Mouse (Mus musculus) retina, adult 2 months (tissue): ENCODE results near the gene Fam25c.
"Not testable (repeated sequence)": the region's sequence is repeated elsewhere in the genome, so short reads cannot be mapped to it uniquely, and the experiment has no call there.

Experiments used
- DNase-seq: peaks from one replicate; pipeline ENCODE4 v3.0.0-alpha.2; 2012; ENCODE audit warnings: low read depth, low spot score

Fam25c gene

GRCm38 (mm10) chr14:34364254-34365146, 9.3 kb upstream of the Fam25c start:
- not testable (repeated sequence) for DNase-seq

DNA sequence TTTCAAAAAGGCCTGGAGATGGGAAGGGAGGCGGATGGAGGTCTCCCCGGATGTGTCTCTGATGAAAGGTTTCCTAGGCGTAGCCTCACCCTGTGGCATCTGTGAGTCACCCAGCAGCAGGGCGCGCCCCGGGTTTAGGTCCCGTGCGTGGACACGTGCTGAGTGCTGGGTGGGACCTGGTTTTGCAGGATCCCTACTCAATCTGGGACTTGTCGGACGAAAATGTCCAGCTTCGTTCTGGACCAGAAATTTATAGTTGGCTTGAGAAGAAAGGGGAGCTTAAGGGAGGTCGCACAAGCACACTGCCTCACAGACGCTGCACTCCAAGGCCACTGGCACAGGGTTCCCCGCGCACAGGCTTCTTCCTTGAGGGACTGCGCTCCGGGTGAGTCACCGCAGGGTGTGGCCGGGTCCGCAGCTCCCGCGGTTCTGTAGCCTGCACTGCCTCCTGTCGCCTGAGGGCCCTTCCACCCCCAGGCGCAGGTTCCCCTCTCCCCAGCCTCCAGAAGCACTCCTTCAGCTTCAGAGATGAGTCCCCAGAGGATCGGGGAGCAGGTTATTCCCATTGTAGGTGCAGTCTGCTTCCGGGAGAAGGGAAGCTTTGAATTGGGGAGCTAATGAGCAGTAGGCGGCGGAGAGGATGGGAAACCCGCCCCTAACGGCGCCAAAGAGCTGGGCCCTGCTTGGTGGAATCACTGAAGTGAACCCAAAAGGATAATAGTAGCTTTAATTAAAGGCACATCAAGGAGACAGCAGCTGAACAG, 8.4 kb upstream of the Fam25c start:
- DNase-seq, result peak; percentile 9

GRCm38 (mm10) chr14:34362726-34363445, 7.7 kb upstream of the Fam25c start:
- peak; percentile 16 for DNase-seq

- no peak for DNase-seq
Measured at GRCm38 (mm10) chr14:34362135-34362534, 6.9 kb upstream of the Fam25c start.

DNA sequence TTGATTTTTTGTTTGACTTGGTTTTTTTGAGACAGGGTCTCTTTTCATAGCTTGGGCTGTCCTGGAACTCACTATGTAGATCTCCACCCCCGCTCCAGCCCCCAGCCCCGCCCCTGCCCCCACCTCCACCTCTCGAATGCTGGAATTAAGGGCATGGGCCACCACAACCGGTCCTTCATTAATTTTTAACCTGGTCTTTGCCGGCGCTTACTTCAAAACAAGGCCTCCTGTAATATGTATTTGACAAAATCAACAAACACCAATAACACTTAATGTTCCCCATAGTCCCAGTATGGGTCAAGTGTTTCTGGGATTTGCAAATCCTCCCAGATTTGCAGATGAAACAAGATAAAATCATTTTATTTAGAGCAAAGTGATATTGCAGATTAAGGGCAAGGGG, 5.0 kb upstream of the Fam25c start:
- DNase-seq, result no peak

- DNase-seq, result no peak
Measured at GRCm38 (mm10) chr14:34359676-34360244, 4.5 kb upstream of the Fam25c start.

GRCm38 (mm10) chr14:34357671-34358455, 2.6 kb upstream of the Fam25c start:
- no peak for DNase-seq

DNA sequence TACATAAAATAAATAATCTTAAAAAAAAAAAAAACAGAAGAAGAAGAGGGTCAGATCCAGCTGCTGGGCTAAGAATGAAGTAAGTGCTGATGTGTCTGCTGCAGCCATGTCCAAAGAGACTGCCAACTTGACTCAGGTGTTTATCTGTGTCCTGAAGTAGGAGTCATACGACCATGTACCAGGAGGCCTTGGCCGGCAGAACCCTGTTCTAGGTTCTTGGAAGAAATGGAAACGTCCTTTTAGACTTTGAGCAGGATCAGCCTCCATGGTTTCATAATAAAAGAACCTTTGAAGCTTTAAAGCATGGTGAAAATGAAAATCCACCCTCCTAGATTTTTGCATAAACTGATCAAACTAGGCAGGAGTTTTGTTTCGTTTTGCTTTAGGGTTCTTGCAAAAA, 777 bp downstream of the Fam25c start:
- no peak for DNase-seq

DNA sequence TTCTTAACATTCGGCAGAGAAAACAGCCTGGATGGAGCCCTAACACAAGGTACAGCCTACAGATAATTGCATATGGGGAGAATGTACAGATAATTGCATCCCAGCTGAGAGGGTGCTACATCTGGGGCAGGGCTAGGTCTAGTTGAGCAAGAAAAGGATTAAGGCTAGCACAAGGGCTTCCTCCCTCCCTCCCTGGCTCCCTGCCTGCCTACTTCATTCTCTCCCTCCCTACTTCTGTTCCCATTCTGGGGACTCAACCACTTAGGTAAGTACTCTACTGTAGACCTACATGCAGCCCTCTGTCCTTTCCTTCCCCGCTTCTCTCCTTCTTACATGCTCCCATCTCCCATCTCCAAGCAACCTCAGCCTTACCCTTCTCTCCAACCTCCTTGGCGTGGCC, 1.9 kb downstream of the Fam25c start:
- DNase-seq, result no peak

GRCm38 (mm10) chr14:34352523-34352922, 2.7 kb downstream of the Fam25c start:
- DNase-seq, result no peak

DNA sequence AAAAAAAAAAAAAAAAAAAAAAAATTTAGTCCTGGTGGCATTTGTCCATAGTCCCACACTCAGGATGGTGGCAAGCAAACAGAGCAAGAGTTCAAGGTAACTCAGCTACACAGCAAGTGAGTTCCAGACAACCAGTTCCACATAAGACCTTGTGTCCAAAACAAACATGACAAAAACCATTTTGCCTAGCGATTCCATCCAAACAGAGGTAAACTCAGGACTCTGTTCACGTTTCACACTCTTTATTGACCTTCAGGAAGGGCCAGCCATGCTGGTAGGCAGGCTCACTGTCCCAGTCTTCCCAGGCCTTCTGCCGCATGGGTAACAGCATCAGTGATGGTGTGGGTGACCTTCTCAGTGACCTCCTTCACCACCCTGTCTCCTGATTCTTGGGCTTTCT, 3.6 kb downstream of the Fam25c start:
- DNase-seq, result no peak

DNA sequence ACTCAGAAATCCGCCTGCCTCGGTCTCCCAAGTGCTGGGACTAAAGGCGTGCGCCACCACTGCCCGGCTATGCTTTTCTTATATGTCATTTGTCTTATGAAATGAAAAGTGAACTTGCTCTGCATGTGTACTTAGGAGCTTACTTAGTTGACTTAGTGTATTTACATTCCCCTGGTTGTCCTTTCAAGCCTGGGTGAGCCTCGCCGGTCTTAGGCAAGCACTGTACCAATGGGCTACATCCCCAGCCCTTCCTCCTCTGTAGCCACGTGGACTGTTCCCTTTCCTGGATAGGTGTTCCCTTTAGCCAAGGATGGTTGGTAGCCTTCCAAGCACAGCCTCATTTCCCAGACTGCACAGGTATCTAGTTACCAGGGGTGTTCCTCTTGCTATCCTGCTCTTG, 6.2 kb downstream of the Fam25c start:
- no peak for DNase-seq

DNA sequence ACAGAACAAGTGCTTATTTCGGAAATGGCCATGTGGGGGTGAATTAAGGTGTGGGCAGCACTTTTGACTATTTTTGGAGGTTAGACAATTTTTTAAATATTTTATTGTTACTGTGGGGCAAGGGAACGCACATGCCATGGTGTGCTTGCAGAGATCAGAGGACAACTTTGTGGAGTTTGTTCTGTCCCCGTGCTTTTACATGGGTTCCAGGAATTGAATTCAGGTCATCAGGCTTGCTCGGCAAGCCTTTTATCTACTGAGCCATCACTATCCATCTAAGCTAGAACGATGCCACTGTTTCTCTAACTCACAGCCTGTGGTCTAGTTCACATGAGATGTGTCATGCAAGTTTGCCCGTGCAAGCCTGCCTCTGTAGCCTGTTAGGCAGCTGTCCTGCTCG, 6.9 kb downstream of the Fam25c start:
- DNase-seq, result no peak

DNA sequence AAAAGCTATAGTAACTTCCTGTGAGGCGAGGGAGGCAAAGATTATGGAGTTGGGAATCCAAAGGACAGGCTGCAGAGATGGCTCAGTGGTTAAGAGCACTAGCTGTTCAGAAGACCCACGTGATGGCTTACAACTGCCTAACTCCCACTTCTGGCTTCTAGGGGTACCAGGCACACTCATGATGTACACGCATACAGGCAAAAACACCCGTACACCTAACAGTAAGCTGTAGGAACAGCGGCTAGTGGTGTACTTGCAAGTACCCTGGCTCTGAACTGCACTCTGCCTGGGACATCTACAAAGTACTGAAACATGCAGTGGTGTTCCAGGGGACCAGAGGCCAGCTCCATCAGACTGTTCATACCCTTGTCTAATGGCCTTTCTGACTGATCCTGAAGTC, 8.1 kb downstream of the Fam25c start:
- no peak for DNase-seq

DNA sequence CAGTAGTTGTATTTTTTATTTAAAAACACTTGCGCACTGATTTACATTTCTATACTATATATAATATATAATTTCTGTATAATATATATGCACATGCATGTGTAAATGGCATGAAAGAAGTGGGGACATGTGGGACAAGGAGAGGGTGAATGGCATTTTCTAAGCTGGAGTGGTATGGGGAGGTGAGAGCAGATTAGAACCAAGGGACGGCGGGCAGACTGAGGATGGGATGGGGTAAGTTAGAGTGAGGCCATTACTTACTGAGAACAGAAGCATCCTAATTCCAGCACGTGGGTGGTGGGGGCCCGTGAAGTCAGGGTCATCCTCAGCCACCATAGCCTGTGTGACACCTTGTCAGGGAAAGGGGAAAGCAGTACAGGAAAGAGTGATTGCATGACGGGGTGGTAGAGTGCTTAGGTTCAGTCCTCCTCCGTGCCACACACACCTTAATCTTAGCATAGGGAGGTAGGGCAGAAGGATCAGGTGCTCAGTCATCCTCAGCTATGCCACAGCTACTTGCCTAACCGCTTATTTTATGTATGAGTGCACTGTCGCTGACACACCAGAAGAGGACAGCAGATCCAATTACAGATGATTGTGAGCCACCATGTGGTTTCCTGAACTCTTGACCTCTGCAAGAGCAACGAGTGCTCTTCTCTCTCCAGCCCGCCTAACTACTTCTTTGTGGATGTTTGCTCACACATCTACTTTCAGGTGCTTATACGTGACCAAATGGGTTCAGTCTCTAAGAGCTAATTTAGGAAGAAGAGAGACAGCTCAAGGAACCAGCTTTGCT, 9.3 kb downstream of the Fam25c start:
- no peak for DNase-seq

DNA sequence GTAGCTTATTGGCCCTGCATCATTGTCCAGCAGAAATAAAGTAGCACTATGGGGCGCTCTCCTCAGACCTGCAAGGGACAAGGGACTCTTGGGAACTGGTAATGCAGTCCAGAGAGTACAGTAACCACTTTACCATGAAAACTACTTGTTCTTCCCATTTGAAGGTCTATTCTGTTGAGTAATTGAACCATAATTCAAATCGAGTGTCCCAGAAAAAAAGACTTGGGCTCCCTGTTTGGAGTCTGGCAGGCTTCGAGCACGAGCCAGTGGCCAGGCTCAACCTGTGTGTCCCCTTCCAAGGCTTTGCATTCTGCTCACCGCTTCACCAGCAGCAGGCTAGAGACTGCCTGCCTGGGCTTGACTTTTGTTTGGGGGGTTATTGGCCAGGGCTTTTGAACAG, 10.9 kb downstream of the Fam25c start:
- no peak for DNase-seq

GRCm38 (mm10) chr14:34343078-34343477, 12.2 kb downstream of the Fam25c start:
- no peak for DNase-seq

DNA sequence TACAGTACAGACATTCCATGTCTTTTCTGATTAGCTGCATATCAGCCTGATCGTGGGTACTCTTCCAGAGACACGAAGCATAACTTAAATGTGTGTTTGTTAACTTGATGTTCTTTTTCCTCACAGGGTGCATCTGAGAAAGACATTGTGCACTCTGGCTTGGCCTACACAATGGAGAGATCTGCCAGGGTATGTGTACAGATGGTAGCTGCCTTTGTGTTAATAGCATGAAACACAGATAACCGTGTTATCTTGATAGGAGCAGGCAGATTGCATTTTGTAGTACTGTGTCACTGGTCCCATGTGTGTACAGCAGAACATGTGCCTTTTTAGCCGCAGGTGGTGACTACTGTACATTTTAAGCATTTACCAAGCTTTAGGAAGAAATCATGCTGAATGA, 13.2 kb downstream of the Fam25c start:
- no peak for DNase-seq

GRCm38 (mm10) chr14:34339446-34339845, 15.8 kb downstream of the Fam25c start:
- no peak for DNase-seq

- DNase-seq, result no peak
Measured at GRCm38 (mm10) chr14:34332476-34332875, 22.8 kb downstream of the Fam25c start.
